Mouse (Mus musculus): Measurements from ENCODE around the gene Ggt1. TPM values are rescaled to one million over a fixed set of nuclear protein-coding genes. Genes with fewer than 3 reads are reported as not detected.
A peak's percentile ranks its signal among the peaks of the same experiment; 100 is the strongest.

Gene Ggt1
- polyA plus RNA-seq, 1 experiment, result 3.8 TPM

- no peak overlapping the region for H3K4me3 ChIP-seq (ENCODE audit: insufficient read depth, low read length)
- no peak overlapping the region for H3K27ac ChIP-seq (ENCODE audit: insufficient read depth, low read length)
- H3K4me1 ChIP-seq (ENCODE audit: control insufficient read depth, insufficient read depth, low read length), result no peaks in the 10 kb centered on the region
- TF ChIP-seq CTCF (IDR thresholded peaks at IDR 0.05; ENCODE audit: extremely low read depth, insufficient read depth, low read length) (no peak), POLR2A (IDR thresholded peaks at IDR 0.05; ENCODE audit: extremely low read depth, insufficient read depth, low read length) (no peak)
Measured at GRCm38 (mm10) chr10:75633576-75634139, 72.3 kb downstream of the Ggt1 start.

- Histone ChIP-seq H3K4me1 (ENCODE audit: control insufficient read depth, insufficient read depth, low read length) (no peaks in the 10 kb centered on the region), H3K27ac (ENCODE audit: insufficient read depth, low read length) (no peak overlapping the region), H3K4me3 (ENCODE audit: insufficient read depth, low read length) (no peak overlapping the region)
- no peak for TF ChIP-seq POLR2A (IDR thresholded peaks at IDR 0.05; ENCODE audit: extremely low read depth, insufficient read depth, low read length)
Measured at GRCm38 (mm10) chr10:75634610-75635009, 73.2 kb downstream of the Ggt1 start.

GRCm38 (mm10) chr10:75635019-75635692 is 73.8 kb downstream of the Ggt1 start:
- Histone ChIP-seq H3K27ac (ENCODE audit: insufficient read depth, low read length) (no peak overlapping the region), H3K4me3 (ENCODE audit: insufficient read depth, low read length) (no peak overlapping the region), H3K4me1 (ENCODE audit: control insufficient read depth, insufficient read depth, low read length) (no peaks in the 10 kb centered on the region)
- TF ChIP-seq CTCF (IDR thresholded peaks at IDR 0.05; ENCODE audit: extremely low read depth, insufficient read depth, low read length), result no peak
- TF ChIP-seq POLR2A (IDR thresholded peaks at IDR 0.05; ENCODE audit: extremely low read depth, insufficient read depth, low read length), result no peak

DNA sequence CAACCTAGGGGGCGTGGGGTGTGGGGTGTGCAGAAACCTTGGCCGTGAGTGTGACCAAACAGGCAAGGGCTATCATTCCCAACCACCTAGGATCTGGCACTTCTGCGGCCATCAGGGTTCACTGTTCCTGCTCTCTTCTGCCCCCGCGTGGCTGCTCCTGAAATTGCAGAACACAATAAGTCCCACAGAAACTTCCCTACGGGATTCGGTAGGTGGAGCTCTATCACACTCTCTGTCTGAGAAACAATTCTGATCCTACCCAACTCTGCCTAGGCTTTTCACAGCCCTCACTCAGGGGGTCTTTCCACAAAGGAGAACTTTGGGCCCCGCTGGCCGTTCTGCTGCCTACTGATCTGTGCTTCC is 74.3 kb downstream of the Ggt1 start:
- TF ChIP-seq POLR2A (IDR thresholded peaks at IDR 0.05; ENCODE audit: extremely low read depth, insufficient read depth, low read length), result no peak
- TF ChIP-seq CTCF (IDR thresholded peaks at IDR 0.05; ENCODE audit: extremely low read depth, insufficient read depth, low read length), result peak; percentile 99
- Histone ChIP-seq H3K4me3 (ENCODE audit: insufficient read depth, low read length) (no peak overlapping the region), H3K27ac (ENCODE audit: insufficient read depth, low read length) (no peak overlapping the region), H3K4me1 (ENCODE audit: control insufficient read depth, insufficient read depth, low read length) (no peaks in the 10 kb centered on the region)

Other genes starting within 250 kb of the Ggt1 start
- 2.8 and 37.2 TPM in 2 replicates for gene Adora2a, start 244.7 kb upstream of the Ggt1 start, polyA plus RNA-seq (2012; rRNA removed)
- 0.31 TPM in 1 of 2 replicates, not detected in the other for gene Upb1, start 160.5 kb upstream of the Ggt1 start, polyA plus RNA-seq (2012; rRNA removed)
- 43.7 and 44.6 TPM in 2 replicates for gene Snrpd3, start 44.1 kb upstream of the Ggt1 start, polyA plus RNA-seq (2012; rRNA removed)
- 14.3 and 16.0 TPM in 2 replicates for gene Gucd1, start 43.6 kb upstream of the Ggt1 start, polyA plus RNA-seq (2012; rRNA removed)
- 8.9 and 9.9 TPM in 2 replicates for gene Lrrc75b, start 1.3 kb upstream of the Ggt1 start, polyA plus RNA-seq (2012; rRNA removed)
- 4.9 and 5.8 TPM in 2 replicates for gene Ggt5, start 27.7 kb downstream of the Ggt1 start, polyA plus RNA-seq (2012; rRNA removed)
- gene Susd2, start 82.4 kb downstream of the Ggt1 start, polyA plus RNA-seq (2012; rRNA removed), result 8.9 and 10.9 TPM in 2 replicates
- gene Cabin1, start 202.7 kb downstream of the Ggt1 start, polyA plus RNA-seq (2012; rRNA removed), result 55.0 and 57.8 TPM in 2 replicates
- 85.2 and 90.3 TPM in 2 replicates for gene Ddt, start 211.8 kb downstream of the Ggt1 start, polyA plus RNA-seq (2012; rRNA removed)
- gene Gm20441, start 219.3 kb downstream of the Ggt1 start, polyA plus RNA-seq (2012; rRNA removed), result not detected in 2 replicates
- 4.1 and 4.7 TPM in 2 replicates for gene Gstt3, start 219.8 kb downstream of the Ggt1 start, polyA plus RNA-seq (2012; rRNA removed)
- gene Gstt1, start 237.0 kb downstream of the Ggt1 start, polyA plus RNA-seq (2012; rRNA removed), result 28.9 and 31.7 TPM in 2 replicates